Mouse (Mus musculus) kidney, embryonic 16.5 days (tissue): Measurements from ENCODE around the gene St8sia4. TPM values are rescaled to one million over a fixed set of nuclear protein-coding genes. Genes with fewer than 3 reads are reported as not detected.
"Not testable (repeated sequence)": the region's sequence is repeated elsewhere in the genome, so short reads cannot be mapped to it uniquely, and the experiment has no call there.

Experiments
- ATAC-seq: fragments of 200-750 bp; cut with Nextera tagmentation; 2 replicates; pipeline ENCODE4 v1.8.0; 2017; ENCODE audit warnings: moderate TSS enrichment; ENCODE audit not compliant: low FRiP score, low TSS enrichment
- H3K27ac ChIP-seq: fragments of 300-500 bp; sonication (generic); 2 replicates; pipeline ENCODE4 v1.5.1; 2014; ENCODE audit warnings: low read length
- H3K27me3 ChIP-seq: fragments of 300-500 bp; sonication (generic); 2 replicates; pipeline ENCODE4 v1.6.1; 2014; ENCODE audit warnings: low read length, control low read depth, mixed read lengths; ENCODE audit not compliant: insufficient read depth
- H3K36me3 ChIP-seq: fragments of 300-500 bp; sonication (generic); 2 replicates; pipeline ENCODE4 v1.6.1; 2014; ENCODE audit warnings: low read length, control low read depth, mixed read lengths; ENCODE audit not compliant: insufficient read depth
- H3K4me1 ChIP-seq: fragments of 300-500 bp; sonication (generic); 2 replicates; pipeline ENCODE4 v1.6.1; 2014; ENCODE audit warnings: low read length, control low read depth, mixed read lengths; ENCODE audit not compliant: insufficient read depth
- H3K4me2 ChIP-seq: fragments of 300-500 bp; sonication (generic); replicated peaks from 2 replicates; pipeline ENCODE4 v1.6.1; 2014; ENCODE audit warnings: low read depth, low read length
- H3K4me3 ChIP-seq: fragments of 300-500 bp; sonication (generic); 2 replicates; pipeline ENCODE4 v1.5.1; 2014; ENCODE audit warnings: mild to moderate bottlenecking, low read length
- H3K9ac ChIP-seq: fragments of 300-500 bp; sonication (generic); replicated peaks from 2 replicates; pipeline ENCODE4 v1.6.1; 2014; ENCODE audit warnings: low read length
- H3K9me3 ChIP-seq: fragments of 300-500 bp; sonication (generic); 2 replicates; pipeline ENCODE4 v1.6.1; 2016; ENCODE audit warnings: low read length, control low read depth
- WGBS: fragments of 180-500 bp; shearing (Covaris S2); extraction: QIAGEN DNeasy Blood & Tissue Kit; methylation state at CpG from one replicate; pipeline ENCODE4 v1.1.7; 2014; 5-methylcytosine and 5-hydroxymethylcytosine counted together
- polyA plus RNA-seq: library from polyadenylated mRNA; unstranded; fragments of >200 nt; fragmentation: Nextera tagmentation; extraction: Ambion mirVana; gene quantifications from 2 replicates; pipeline ENCODE4 v1.2.1, GENCODE M21; 2015

St8sia4 gene
- polyA plus RNA-seq, 1 experiment from 2014 or later = 2.8 TPM

DNA sequence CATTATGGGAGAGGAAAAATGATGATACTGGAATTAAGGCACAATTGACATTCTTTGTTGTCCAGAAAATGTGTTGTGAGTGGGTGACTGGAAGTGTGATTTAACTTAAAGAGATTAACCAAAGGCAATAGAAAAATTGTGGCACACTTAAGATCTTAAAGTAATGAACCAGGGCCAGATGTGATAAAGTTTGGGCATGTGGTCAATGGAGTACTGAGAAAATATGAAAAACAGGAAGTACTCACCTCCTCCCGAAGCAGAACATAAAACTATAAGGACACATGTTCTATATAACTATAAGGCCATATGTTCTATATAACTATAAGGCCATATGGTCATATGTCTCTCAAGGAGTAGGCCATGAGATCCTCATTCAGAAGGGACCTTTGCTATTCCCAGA, 96.3 kb downstream of the St8sia4 start:
- Histone ChIP-seq H3K4me1 (no peaks in the 10 kb centered on the region), H3K9ac (no peak overlapping the region), H3K27ac (no peak overlapping the region), H3K4me2 (no peak overlapping the region), H3K4me3 (no peak overlapping the region), H3K27me3 (no peaks in the 10 kb centered on the region), H3K36me3 (no peaks in the 10 kb centered on the region), H3K9me3 (no peaks in the 10 kb centered on the region)
- ATAC-seq = no peak
- 71% methylated on average over 1 of the region's 1 CpGs for WGBS

DNA sequence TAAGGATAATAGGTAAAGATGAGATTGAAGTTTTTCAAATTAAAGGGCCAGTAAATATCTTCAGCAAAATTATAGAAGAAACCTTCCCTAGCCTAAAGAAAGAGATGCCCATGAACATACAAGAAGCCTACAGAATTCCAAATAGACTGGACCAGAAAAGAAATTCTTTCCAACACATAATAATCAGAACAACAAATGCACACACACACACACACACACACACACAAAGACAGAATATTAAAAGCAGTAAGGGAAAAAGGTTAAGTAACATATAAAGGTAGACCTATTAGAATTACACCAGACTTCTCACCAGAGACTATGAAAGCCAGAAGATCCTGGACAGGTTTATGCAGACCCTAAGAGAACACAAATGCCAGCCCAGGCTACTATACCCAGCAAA, 112.8 kb downstream of the St8sia4 start:
- not testable (repeated sequence) for H3K27me3 ChIP-seq, H3K4me1 ChIP-seq

GRCm38 (mm10) chr1:95541460-95541859, 125.9 kb downstream of the St8sia4 start:
- H3K27me3 ChIP-seq = no peaks in the 10 kb centered on the region
- ATAC-seq = peak; percentile 51; the same call in 1 of the 2 replicates
- H3K9ac ChIP-seq = no peak overlapping the region
- no peak overlapping the region for H3K4me3 ChIP-seq
- no peaks in the 10 kb centered on the region for H3K36me3 ChIP-seq
- no peak overlapping the region for H3K4me2 ChIP-seq
- H3K27ac ChIP-seq = no peak overlapping the region
- 27% methylated on average over 3 of the region's 3 CpGs for WGBS
- H3K4me1 ChIP-seq = no peaks in the 10 kb centered on the region
- no peaks in the 10 kb centered on the region for H3K9me3 ChIP-seq

More for the DNA sequence above, 112.8 kb downstream of the St8sia4 start:
- H3K27ac ChIP-seq, H3K4me3 ChIP-seq, H3K4me2 ChIP-seq, H3K36me3 ChIP-seq, H3K9ac ChIP-seq, ATAC-seq, H3K9me3 ChIP-seq: not testable (repeated sequence)
